Mouse (Mus musculus): Measurements from ENCODE around the gene Vsig8.

- no peak for TF ChIP-seq CTCF (IDR thresholded peaks at IDR 0.05; ENCODE audit: control insufficient read depth, insufficient read depth, insufficient read length)
- TF ChIP-seq CEBPB (IDR thresholded peaks at IDR 0.05; ENCODE audit: low read depth) = no peak
These were observed 4.7 kb upstream of the Vsig8 start for GRCm38 (mm10) chr1:172551009-172551408.
